Mouse (Mus musculus): ENCODE measurements around the gene Fut9.
A peak's percentile ranks its signal among the peaks of the same experiment; 100 is the strongest.

The Fut9 gene

DNA sequence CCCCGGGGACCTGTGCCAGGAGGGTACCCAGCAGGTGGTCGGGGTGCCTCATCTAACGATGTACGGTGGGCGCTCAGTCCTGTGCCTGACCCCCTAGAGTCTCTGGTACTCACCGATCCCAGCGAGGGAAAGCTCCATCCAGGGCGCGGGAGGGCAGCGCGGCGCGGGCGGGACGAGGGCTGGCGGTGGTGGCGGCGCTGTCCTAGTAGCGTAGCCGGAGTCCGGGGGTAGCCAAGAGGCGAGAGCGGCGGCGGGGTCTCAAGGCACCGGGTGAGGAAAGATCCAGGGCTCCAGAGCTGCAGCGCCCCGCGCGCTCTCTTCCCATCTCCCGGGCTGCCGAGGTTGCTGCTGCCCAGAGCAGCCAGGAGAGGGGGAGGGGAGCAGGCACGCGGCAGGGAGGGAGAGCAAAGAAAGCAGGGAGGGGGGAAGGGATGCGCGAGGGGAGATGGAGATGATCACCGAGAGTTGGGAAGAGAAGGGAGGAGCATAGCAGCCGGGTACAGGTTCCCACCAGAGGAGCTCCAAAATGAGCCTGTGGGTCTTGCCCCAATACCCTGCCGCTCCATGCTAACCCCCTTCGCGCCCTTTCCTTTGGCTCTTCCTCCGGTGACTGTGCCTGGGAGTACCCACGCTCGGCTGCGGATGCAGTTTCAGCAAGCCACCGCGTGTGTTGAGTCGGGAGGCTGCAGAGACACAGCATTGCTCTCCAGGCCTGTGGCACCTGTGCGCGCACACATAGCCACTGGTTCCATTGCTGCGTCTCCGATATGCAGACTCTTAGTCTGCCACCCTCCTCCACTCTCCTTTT lies at the start of gene Fut9:
Fut9 (minus strand) TSS at position 769 of the 808 bp plus-strand sequence.
- DNase-seq (ENCODE audit: low read depth, low spot score), result peak; percentile 72

GRCm38 (mm10) chr4:25815783-25816182 lies 15.7 kb upstream of the Fut9 start:
- DNase-seq (ENCODE audit: low read depth, low spot score), result no peak

DNA sequence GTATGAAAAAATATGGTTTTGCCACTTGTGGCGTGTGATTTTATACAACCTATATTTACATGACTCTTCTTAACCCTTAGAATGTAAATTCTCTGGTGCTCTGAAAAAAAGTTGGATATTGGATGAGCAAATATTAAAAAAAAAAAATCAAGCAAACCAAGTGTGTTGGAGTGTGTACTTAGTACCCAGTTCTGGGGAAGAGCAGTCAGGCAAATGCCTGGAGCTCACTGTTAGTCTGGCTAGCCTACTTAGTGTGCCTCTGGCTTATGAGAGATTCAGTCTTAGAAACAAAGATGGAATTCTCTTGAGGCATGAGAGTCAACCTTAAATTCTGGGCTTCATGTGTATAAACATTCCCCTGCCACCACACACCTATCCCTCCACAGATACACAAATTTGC lies 13.3 kb upstream of the Fut9 start:
- DNase-seq (ENCODE audit: low read depth, low spot score), result no peak

DNA sequence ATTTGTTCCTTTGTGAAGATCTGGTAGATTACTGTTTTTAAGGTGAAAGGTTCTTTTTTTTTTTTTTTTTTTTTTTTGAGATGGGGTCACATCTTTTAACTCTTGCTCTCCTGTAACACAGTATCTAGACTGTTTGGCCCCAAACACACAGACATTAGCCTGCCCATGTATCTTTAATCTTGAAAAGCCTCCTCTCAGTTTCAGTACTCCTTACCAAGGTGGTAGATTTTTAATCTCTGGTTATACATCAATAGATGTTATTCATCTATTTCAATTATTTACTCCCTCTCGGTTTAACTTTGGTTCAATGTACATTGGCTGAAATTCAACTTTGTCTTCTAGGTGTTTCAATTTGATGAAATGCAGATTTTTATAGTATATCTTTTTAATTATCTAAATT lies 10.0 kb upstream of the Fut9 start:
- no peak for DNase-seq (ENCODE audit: low read depth, low spot score)

- DNase-seq (ENCODE audit: low read depth, low spot score), result no peak
Measured at GRCm38 (mm10) chr4:25801751-25802150, 1.7 kb upstream of the Fut9 start.

DNA sequence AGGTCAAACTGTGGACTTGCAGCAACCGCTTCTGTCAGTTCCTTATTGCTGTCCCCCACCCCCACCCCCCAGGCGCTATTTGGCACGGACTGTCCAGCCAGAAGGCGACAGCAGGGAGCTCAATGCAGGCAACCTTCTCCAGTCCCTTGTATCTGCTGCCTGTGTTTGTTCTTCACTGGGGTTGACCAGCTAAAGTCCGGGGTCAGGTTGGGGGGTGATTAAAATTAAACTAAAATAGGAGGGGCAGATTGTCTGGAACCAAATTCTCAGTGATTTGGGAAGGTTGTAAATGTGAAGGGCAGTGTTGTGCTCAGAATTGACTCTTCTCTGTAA lies 206 bp upstream of the Fut9 start:
- no peak for DNase-seq (ENCODE audit: low read depth, low spot score)

DNA sequence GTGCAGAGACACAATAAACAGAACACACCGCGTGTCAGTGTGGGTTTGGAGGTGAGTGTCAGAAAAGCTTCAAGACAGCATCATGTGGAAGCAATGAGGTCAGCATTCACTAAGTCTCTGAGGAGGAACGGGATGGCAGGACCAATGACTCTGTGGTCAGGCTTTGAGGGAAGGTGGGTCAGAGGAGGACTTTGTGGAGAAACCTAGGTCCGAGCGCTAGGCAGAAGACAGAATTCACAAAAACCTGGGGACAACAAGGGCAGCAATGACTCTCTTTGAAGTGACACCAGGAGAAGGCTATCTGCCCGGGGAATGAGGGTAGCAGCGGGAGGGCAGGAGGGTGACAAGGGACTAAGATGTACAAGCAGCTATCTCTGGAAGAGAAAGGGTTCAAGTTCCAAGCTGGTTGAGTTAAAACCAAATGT lies 981 bp downstream of the Fut9 start:
- DNase-seq (ENCODE audit: low read depth, low spot score), result no peak

DNA sequence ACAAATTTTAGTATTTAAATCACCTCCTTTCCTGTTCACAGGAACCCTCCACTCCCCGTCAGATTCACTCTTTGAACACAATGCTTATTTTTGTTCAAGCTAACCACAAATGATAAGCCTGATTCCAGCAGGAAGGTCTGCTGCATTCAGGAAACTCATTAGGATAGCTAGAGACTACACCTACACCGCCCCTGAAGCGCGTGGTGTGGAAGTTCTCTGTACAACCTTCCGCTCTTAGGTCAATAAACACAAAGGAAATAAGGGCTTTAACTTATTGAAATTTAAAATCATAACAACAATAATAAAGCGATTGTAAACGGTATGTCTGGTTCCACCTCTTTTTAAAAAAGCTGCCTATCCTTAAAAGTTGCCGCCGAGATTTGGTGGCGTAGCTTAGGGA lies 1.6 kb downstream of the Fut9 start:
- DNase-seq (ENCODE audit: low read depth, low spot score), result no peak

GRCm38 (mm10) chr4:25796149-25796548 lies 3.9 kb downstream of the Fut9 start:
- no peak for DNase-seq (ENCODE audit: low read depth, low spot score)

DNA sequence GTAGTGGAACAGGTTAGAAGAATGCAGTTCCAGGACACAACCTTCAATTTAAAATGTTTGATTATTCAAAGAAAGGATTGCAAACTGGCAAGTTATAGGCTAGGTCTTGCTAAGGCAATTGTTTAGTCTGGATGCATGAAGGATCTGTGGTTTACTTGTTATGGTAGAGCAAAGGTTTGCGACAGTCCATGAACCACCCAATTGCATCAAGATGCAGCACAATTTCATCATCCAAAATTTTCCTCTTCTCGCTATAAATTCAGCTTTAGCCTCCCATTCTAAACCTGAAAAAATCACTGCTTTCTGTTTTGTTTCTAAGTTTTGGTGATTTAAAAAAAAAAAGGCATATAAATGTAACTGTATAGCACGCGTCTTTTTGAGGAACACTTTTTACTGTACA lies 14.8 kb downstream of the Fut9 start:
- no peak for DNase-seq (ENCODE audit: low read depth, low spot score)

- DNase-seq (ENCODE audit: low read depth, low spot score), result peak; percentile 4
Measured at GRCm38 (mm10) chr4:25768657-25769056, 31.4 kb downstream of the Fut9 start.

DNA sequence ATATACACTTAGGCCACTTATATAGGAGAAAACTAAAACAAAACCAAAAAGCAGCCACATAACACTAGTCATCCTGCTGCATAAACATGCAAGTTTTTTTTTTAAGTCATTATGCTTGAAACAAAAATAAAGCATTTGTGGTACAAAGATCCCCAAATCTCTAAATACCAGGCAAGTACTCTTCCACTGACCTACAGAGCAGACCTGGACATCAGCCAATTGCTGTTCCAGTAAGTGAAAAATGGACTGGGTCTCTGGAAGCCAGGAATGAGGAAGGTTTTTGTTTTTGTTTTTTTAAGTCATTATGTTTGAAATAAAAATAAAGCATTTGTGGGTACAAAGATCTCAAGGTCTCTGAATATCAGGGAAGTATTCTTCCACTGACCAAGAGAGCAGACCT lies 37.0 kb downstream of the Fut9 start:
- no peak for DNase-seq (ENCODE audit: low read depth, low spot score)

- no peak for DNase-seq (ENCODE audit: low read depth, low spot score)
Measured at GRCm38 (mm10) chr4:25757909-25758548, 42.0 kb downstream of the Fut9 start.

GRCm38 (mm10) chr4:25741553-25741952 lies 58.5 kb downstream of the Fut9 start:
- peak; percentile 55 for DNase-seq (ENCODE audit: low read depth, low spot score)

DNA sequence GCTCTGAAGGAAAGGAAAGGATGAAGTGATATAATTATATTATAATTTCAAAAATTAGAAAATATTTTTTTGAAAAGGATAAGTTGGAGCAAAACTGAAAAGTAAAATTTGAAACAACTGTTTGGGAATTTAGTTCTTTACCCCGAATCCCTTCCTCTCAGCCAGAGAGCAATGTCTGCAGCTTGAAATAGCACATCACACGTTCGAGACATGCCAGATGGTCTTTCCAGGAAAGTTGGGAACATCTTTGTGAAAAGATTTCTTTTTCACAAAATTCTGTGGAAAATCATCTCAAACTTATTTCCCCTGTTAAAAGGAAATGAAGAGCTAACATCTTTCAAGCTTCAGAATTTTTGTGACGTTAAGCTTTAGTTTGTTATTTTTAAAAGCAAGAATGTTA lies 61.3 kb downstream of the Fut9 start:
- peak; percentile 83 for DNase-seq (ENCODE audit: low read depth, low spot score)

DNA sequence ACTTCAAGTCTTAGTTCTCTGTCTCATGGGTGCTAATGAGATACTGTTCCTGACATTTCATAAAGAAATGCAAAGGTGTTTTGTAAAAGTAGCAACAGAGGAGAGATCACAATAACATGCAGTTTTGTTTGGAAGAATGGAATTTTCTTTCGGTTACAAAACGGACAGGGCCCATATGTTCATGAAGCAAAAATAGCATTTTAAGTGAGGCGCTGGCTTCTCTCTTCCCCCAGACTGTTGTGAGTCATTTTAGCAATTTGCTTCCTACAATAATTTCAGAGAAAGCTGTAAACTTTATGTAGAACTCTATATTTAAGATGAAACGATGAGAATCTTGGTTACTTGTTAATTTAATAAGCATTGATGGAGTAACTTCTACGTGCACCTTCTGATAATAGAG lies 78.5 kb downstream of the Fut9 start:
- peak; percentile 90 for DNase-seq (ENCODE audit: low read depth, low spot score)

DNA sequence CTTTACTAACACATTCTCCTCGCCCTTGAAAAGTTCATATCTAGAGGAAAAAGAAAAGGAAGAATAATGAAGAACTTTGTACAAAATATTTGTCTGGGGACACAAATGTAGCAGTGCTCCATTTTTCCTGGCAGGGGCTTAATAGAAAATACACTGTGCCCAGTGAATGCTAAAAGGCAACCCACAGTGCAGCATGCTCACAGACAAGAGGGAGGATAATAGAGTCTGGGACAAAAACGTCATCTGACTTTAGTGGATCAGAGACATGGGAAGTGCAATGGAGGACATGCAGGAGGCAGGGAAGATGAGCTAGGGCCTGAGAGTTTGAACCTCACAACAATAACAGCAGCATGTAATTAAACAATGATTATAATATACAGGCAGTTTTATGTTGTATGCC lies 86.1 kb downstream of the Fut9 start:
- no peak for DNase-seq (ENCODE audit: low read depth, low spot score)

DNA sequence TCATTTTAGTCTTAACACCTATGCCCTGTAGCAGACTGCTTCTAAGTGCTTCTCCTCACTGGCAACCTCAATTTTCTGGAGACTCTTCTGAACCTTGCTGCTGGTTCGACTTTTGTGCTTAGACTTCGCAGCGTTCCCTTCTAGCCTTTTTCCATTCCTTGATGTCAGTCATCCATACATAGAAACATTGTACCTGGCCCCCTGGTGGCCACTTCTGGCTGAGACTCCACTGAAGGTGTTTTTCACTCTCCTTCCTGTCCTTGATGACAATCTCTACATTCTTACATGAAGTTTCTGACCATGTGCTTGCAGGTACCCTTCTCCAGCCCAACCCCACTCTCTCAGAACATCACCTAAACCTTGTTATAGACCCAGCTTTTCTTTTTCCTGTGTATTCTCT lies 115.1 kb downstream of the Fut9 start:
- no peak for DNase-seq (ENCODE audit: low read depth, low spot score)

GRCm38 (mm10) chr4:25664196-25664595 lies 135.8 kb downstream of the Fut9 start:
- DNase-seq (ENCODE audit: low read depth, low spot score), result no peak

GRCm38 (mm10) chr4:25661204-25661727 lies 138.8 kb downstream of the Fut9 start:
- no peak for DNase-seq (ENCODE audit: low read depth, low spot score)

GRCm38 (mm10) chr4:25658792-25659191 lies 141.3 kb downstream of the Fut9 start:
- DNase-seq (ENCODE audit: low read depth, low spot score), result no peak

DNA sequence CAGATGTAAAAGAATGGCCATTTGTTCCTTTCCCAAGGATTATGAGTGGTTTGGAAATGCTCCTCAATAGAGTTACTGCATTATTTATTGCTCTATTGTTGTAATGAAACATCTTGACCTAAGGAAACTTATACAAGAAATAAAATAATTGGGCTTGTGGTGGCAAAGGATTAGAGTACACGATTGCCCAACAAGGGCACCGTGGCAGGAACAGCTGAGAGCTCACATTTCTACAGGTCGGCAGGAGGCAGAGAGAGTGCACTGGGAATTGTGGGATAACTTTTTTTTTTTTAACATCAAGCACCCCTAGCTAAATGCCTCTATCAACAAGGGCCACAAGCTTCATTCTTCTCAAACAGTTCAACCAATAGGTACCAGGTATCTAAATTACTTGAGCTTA lies 148.1 kb downstream of the Fut9 start:
- DNase-seq (ENCODE audit: low read depth, low spot score), result no peak

DNA sequence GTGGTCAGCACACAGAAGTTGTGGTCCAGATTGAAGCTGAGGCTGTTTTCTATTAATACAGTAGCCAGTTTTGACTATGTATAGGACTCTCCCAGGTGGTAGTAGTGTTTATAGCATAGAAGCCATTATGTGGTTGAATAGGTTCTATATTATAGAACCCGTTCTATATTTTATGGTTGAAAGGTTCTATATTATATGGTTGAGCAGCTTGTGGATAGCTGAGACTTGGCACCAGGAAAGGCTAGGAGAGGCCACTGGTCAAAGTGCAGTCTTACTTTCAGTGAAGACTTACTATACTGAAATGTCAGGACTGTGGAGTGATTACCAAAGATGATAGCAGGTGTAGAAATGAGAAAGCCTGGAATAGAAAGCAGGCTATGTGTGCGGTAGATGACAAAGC lies 151.9 kb downstream of the Fut9 start:
- DNase-seq (ENCODE audit: low read depth, low spot score), result no peak
